Mouse (Mus musculus) neural tube, embryonic 11.5 days (tissue): ENCODE data around the gene Nfib. TPM values are rescaled to one million over a fixed set of nuclear protein-coding genes. Genes with fewer than 3 reads are reported as not detected.

Experiments
- ATAC-seq: fragments of 200-750 bp; cut with Nextera tagmentation; 2 replicates; pipeline ENCODE4 v1.8.0; 2017; ENCODE audit warnings: moderate number of reproducible peaks, mild to moderate bottlenecking, moderate TSS enrichment, moderate library complexity; ENCODE audit not compliant: insufficient read depth, low FRiP score, low TSS enrichment
- DNase-seq: peaks from one replicate; pipeline ENCODE4 v3.0.0-alpha.2; 2015; ENCODE audit warnings: low spot score
- H3K27ac ChIP-seq: fragments of 300-500 bp; sonication (generic); 2 replicates; pipeline ENCODE4 v1.5.1; 2014; ENCODE audit warnings: low read depth, mild to moderate bottlenecking, low read length
- H3K27me3 ChIP-seq: fragments of 300-500 bp; sonication (generic); 2 replicates; pipeline ENCODE4 v1.6.1; 2014; ENCODE audit warnings: mild to moderate bottlenecking, low read length, mixed read lengths; ENCODE audit not compliant: control insufficient read depth, insufficient read depth
- H3K36me3 ChIP-seq: fragments of 300-500 bp; sonication (generic); 2 replicates; pipeline ENCODE4 v1.6.1; 2014; ENCODE audit warnings: mild to moderate bottlenecking, low read length, moderate library complexity, mixed read lengths; ENCODE audit not compliant: control insufficient read depth, insufficient read depth
- H3K4me1 ChIP-seq: fragments of 300-500 bp; sonication (generic); 2 replicates; pipeline ENCODE4 v1.6.1; 2014; ENCODE audit warnings: low read length, mixed read lengths; ENCODE audit not compliant: control insufficient read depth, insufficient read depth
- H3K4me2 ChIP-seq: fragments of 300-500 bp; sonication (generic); 2 replicates; pipeline ENCODE4 v1.6.1; 2014; ENCODE audit warnings: low read depth, mild to moderate bottlenecking, moderate library complexity
- H3K4me3 ChIP-seq: fragments of 300-500 bp; sonication (generic); 2 replicates; pipeline ENCODE4 v1.5.1; 2014; ENCODE audit warnings: low read depth, low read length
- H3K9ac ChIP-seq: fragments of 300-500 bp; sonication (generic); 2 replicates; pipeline ENCODE4 v1.6.1; 2014; ENCODE audit warnings: mild to moderate bottlenecking, low read length
- H3K9me3 ChIP-seq: fragments of 300-500 bp; sonication (generic); 2 replicates; pipeline ENCODE4 v1.6.1; 2016; ENCODE audit warnings: low read length; ENCODE audit not compliant: control insufficient read depth
- WGBS: fragments of 180-500 bp; shearing (Covaris S2); extraction: QIAGEN DNeasy Blood & Tissue Kit; methylation state at CpG from one replicate; pipeline ENCODE4 v1.1.7; 2014; 5-methylcytosine and 5-hydroxymethylcytosine counted together
- polyA plus RNA-seq: library from polyadenylated mRNA; unstranded; fragments of >200 nt; fragmentation: Nextera tagmentation; extraction: Ambion mirVana; gene quantifications from 2 replicates; pipeline ENCODE4 v1.2.1, GENCODE M21; 2014

The Nfib gene
- polyA plus RNA-seq, 1 experiment from 2014 or later = 29.1 TPM

GRCm38 (mm10) chr4:82321008-82321407, 384.5 kb downstream of the Nfib start:
- ATAC-seq = no peak
- H3K4me3 ChIP-seq = no peak overlapping the region
- H3K4me1 ChIP-seq = no peaks in the 10 kb centered on the region
- DNase-seq = no peak
- H3K36me3 ChIP-seq = no peaks in the 10 kb centered on the region
- WGBS = 80% methylated on average over 4 of the region's 4 CpGs
- no peaks in the 10 kb centered on the region for H3K27me3 ChIP-seq
- no peak overlapping the region for H3K27ac ChIP-seq
- H3K9ac ChIP-seq = no peak overlapping the region
- H3K9me3 ChIP-seq = no peaks in the 10 kb centered on the region
- H3K4me2 ChIP-seq = no peak overlapping the region

- Histone ChIP-seq H3K9me3 (no peaks in the 10 kb centered on the region), H3K27me3 (no peaks in the 10 kb centered on the region), H3K36me3 (no peaks in the 10 kb centered on the region), H3K27ac (no peak overlapping the region), H3K4me1 (no peaks in the 10 kb centered on the region), H3K4me2 (no peak overlapping the region), H3K9ac (no peak overlapping the region), H3K4me3 (no peak overlapping the region)
- WGBS = 85% methylated on average over 7 of the region's 7 CpGs
- ATAC-seq (no peak), DNase-seq (no peak)
Measured at GRCm38 (mm10) chr4:82319388-82319787, 386.2 kb downstream of the Nfib start.

- Histone ChIP-seq H3K4me3 (no peak overlapping the region), H3K27ac (no peak overlapping the region), H3K4me1 (no peaks in the 10 kb centered on the region), H3K9ac (no peak overlapping the region), H3K27me3 (no peaks in the 10 kb centered on the region), H3K9me3 (no peaks in the 10 kb centered on the region), H3K36me3 (no peaks in the 10 kb centered on the region), H3K4me2 (no peak overlapping the region)
- ATAC-seq (no peak), DNase-seq (no peak)
- 87% methylated on average over 6 of the region's 6 CpGs for WGBS
Measured at GRCm38 (mm10) chr4:82316168-82316567, 389.4 kb downstream of the Nfib start.

GRCm38 (mm10) chr4:82315710-82316109, 389.8 kb downstream of the Nfib start:
- ATAC-seq = no peak
- 89% methylated on average over 2 of the region's 2 CpGs for WGBS
- Histone ChIP-seq H3K9ac (no peak overlapping the region), H3K36me3 (no peaks in the 10 kb centered on the region), H3K9me3 (no peaks in the 10 kb centered on the region), H3K4me3 (no peak overlapping the region), H3K27me3 (no peaks in the 10 kb centered on the region), H3K4me2 (no peak overlapping the region), H3K4me1 (no peaks in the 10 kb centered on the region), H3K27ac (no peak overlapping the region)
- DNase-seq = no peak

- DNase-seq (no peak), ATAC-seq (no peak)
- H3K9ac ChIP-seq = no peak overlapping the region
- H3K27ac ChIP-seq = no peak overlapping the region
- H3K4me1 ChIP-seq = peaks cover 2% of the 10 kb centered on the region; the same call in 1 of the 2 replicates
- H3K9me3 ChIP-seq = no peaks in the 10 kb centered on the region
- H3K36me3 ChIP-seq = no peaks in the 10 kb centered on the region
- WGBS = 68% methylated on average over 11 of the region's 11 CpGs
- no peak overlapping the region for H3K4me2 ChIP-seq
- no peaks in the 10 kb centered on the region for H3K27me3 ChIP-seq
- no peak overlapping the region for H3K4me3 ChIP-seq
Measured at GRCm38 (mm10) chr4:82310924-82311734, 394.4 kb downstream of the Nfib start.

DNA sequence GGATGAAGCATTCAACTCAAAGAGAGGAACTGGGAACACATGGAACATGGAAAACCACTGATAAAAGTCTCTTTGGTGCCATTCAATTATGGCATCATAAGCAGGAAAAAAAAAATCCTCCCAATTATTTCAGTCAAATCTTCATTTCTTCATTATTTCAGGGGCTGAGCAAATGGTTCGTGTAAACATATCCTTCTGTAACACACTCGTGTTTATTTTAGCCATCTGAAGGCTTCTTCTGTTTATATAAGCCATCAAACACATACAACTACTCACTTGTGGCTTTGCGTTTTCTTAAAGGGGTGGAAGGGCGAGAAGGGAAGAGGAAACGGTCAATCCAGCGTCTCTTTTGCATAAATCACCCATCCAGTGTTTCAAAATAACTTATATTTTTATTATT, 399.5 kb downstream of the Nfib start:
- Histone ChIP-seq H3K4me2 (no peak overlapping the region), H3K27me3 (no peaks in the 10 kb centered on the region), H3K4me1 (peaks cover 18% of the 10 kb centered on the region), H3K9me3 (no peaks in the 10 kb centered on the region), H3K4me3 (no peak overlapping the region), H3K36me3 (no peaks in the 10 kb centered on the region), H3K27ac (peak overlapping the region; percentile 72; the same call in 1 of the 2 replicates), H3K9ac (no peak overlapping the region; the same call in 1 of the 2 replicates)
- 61% methylated on average over 6 of the region's 6 CpGs for WGBS
- DNase-seq = no peak
- no peak for ATAC-seq

- Histone ChIP-seq H3K9ac (peak overlapping the region; percentile 3; the same call in 1 of the 2 replicates), H3K4me3 (no peak overlapping the region), H3K27ac (peak overlapping the region; percentile 72), H3K9me3 (no peaks in the 10 kb centered on the region), H3K4me1 (peaks cover 18% of the 10 kb centered on the region), H3K27me3 (no peaks in the 10 kb centered on the region), H3K4me2 (no peak overlapping the region; the same call in 1 of the 2 replicates), H3K36me3 (no peaks in the 10 kb centered on the region)
- peak; percentile 76 for ATAC-seq
- WGBS = 20% methylated on average over 17 of the region's 17 CpGs
- peak; percentile 72 for DNase-seq
Measured at GRCm38 (mm10) chr4:82304148-82304871, 401.2 kb downstream of the Nfib start.

DNA sequence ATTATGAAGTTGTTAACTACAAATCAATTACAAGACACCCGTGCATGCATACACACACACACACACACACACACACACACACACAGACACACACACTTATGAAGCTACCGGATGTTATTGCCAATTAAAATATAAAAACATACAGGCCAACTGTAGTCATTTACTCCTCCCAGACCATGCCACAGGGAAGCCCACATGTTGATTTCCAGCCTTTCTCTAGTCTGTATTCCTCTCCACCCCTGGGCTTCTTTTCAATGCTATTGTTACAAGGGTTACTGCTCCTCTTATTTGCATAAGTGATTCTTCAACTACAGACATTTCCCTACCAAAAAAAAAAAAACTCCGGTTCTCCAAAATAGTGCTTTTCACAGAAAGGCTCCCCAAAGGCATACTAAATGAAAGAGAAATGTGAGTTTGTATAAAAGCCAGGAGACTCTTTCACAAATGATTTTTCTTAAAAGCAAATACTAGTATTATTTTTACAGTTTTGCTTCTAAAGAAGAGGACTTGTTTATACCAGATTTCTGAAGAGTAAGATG, 402.1 kb downstream of the Nfib start:
- Histone ChIP-seq H3K27me3 (no peaks in the 10 kb centered on the region), H3K9ac (no peak overlapping the region), H3K4me2 (no peak overlapping the region), H3K4me1 (peaks cover 18% of the 10 kb centered on the region), H3K36me3 (no peaks in the 10 kb centered on the region), H3K27ac (peak overlapping the region; percentile 72), H3K4me3 (no peak overlapping the region), H3K9me3 (no peaks in the 10 kb centered on the region)
- DNase-seq (peak; percentile 19), ATAC-seq (peak; percentile 81)
- 48% methylated on average over 3 of the region's 3 CpGs for WGBS
